Mouse (Mus musculus): ENCODE measurements around the gene Padi2.

Gene Padi2

DNA sequence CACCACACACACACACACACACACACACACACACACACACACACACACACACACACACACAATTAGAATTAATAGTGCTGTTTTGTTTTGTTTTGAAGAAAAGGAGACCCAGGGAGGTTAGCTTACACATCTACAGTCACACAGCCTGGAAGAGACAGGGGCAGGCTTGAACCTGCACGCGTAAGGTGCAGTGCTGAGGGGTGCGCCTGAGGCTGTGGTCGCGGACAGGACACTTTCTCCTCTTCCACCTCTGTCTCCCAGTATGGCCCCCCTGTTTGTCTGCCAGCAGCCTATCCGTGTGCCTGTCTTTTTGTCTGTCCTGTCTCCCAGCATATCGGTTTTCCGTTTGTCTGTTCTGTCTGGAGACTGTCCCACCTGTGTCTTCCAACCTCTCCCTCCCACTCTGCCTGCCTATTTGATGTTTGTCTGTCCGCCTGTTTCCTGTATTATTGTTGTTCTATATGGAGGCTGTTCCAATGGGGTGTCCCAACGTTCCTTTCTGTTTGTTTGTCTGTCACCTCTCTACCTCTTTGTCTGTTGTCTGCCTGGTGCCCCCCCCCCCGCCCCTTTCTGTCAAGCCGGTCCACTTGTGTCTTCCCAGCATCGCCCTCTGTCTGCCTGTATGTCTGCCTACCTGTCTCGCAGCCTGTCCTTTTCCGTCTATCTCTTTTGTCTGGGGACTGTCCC, 80.0 kb downstream of the Padi2 start:
- DNase-seq (ENCODE audit: low read depth in 2 of 2, low spot score in 2 of 2), result no peak

DNA sequence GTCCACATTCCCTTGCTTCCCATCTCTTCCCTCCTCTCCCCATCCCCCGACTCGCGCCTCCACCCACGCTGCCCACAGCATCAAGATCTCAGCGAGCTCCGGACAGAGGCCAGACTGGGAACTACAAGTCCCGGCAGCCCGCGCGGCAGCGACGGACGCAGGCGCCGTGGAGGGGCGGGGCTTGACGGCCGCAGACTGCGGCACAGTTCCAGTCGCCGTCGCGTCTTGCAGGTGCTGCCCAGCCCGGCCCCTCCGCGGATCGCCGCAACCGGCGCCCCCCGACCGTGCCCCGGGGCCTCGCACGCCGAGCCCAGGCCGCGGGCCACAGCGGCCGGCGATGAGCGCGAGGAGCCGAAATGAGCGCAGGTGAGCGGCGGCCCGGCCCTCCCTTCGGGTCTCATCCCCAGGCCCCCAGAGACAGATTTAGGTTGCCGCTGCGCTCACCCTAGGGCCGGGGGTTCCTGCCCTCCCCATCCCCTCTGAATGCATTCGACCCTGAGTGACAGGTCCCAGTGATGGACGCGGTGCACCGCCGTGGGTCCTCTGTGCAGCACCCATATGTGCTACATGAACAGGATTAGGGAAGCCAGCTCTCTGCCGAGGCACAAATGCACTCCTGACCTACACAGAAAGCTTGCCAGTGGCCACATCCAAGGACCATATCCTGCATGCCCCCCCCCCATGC, 80.7 kb downstream of the Padi2 start, which contains the start of gene Atp13a2:
Atp13a2 (plus strand) TSS at position 163 of the 685 bp plus-strand sequence.
- DNase-seq (ENCODE audit: low read depth in 2 of 2, low spot score in 2 of 2), result peak; percentile 73 to 76

DNA sequence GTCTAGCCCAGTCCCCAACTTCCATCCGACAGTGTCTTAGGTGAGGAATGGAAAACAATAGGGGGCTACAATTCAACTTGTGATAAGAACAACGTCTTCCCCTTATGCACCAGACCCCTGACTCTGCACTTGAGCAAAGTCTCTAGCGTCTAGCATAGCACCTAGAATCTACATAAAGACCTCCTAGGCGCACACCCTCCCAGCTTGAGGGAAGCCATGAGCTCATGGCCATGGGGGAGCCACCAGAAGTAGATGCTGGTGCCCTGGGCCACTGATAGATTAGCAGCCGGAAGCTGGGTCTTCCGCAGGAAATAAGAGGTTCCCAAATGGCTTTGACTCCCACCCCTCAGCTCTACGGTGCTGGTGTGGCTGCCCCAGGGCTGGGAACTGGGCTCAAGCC, 81.3 kb downstream of the Padi2 start:
- DNase-seq (ENCODE audit: low read depth in 2 of 2, low spot score in 2 of 2), result no peak

DNA sequence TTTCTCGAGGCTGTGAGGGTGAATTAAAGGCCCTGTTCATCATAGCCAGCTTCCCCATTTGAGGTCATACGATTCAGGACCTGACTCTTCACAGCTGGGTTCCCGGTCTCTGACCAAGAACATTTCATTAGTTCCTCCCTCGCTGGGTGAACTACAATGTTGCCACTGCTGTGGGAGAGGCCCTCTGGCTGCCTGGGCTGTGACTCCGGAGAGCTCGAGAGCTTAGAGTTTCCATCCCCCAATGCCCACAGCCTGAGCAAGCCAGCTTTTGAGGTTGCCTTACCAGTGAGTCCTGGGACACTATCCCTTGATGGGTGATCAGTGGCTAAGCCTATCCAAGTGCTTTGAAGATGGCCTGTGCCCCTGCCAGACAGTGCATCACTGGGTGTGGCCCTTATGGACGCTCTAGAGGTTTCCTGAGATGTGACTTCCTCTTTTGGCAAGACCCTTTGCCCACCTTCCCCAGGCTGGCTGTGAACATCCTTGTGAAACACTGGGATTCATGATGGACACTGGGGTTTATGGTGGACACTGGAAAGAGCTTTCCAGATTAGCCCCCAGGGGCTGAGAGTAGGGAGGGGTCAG, 82.7 kb downstream of the Padi2 start:
- DNase-seq (ENCODE audit: low read depth in 2 of 2, low spot score in 2 of 2), result no peak

DNA sequence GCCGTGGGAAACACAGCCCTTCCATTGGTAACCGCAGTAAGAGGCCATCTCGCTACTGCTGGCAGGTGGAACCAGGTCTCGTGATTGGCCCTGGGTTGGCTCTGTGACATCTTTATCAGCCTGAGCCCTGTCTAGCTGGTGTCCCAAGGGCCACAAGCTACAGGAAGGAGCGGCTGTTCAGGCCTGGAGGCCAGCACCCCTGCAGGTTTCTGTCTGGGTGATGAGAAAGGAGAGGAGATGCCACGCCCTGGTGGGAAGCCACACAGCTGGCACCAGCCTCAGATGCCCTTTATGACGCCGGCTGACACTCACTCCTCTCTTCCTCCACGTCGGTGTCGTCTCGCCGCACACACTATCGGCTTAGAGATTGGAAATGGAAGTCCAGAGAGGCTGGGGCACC, 83.3 kb downstream of the Padi2 start:
- no peak for DNase-seq (ENCODE audit: low read depth in 2 of 2, low spot score in 2 of 2)

DNA sequence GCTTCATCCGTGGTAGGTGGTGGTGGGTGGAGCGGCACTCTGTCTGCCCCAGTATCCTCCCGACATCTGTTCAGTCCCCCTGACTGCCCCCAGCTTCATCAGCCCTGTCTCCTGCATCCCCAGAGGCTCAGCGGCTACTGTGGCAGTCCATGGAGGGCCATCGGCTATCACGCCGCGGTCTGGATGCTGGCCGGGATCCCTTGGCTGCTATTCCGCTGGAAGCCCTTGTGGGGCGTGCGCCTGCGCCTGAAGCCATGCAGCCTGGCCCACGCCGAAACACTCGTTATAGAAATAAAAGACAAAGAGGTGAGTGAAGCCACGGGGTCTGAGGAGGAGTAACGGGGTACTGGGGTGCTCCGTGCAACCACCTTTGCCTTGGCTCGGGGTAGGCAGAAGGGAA, 86.1 kb downstream of the Padi2 start:
- no peak for DNase-seq (ENCODE audit: low read depth in 2 of 2, low spot score in 2 of 2)

DNA sequence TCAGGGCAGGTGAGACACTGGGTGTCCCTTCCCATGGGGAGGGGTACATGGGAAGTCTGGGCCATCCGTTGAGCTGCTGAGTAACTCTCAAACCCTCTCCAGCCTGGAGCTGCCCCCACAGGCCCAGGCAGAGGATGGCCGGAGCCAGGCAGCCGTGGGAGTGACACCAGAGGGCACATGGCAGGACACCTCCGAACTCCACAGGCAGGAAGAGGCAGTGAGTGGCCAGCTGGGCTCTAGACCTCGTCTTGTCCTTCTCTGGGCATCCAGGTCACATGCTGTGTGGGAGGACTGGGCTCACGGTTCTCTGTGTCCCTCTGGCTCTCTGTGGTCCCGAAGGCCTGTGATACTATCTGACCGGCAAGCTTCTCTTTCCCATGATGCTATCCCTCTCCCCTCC, 87.7 kb downstream of the Padi2 start:
- no peak for DNase-seq (ENCODE audit: low read depth in 2 of 2, low spot score in 2 of 2)

DNA sequence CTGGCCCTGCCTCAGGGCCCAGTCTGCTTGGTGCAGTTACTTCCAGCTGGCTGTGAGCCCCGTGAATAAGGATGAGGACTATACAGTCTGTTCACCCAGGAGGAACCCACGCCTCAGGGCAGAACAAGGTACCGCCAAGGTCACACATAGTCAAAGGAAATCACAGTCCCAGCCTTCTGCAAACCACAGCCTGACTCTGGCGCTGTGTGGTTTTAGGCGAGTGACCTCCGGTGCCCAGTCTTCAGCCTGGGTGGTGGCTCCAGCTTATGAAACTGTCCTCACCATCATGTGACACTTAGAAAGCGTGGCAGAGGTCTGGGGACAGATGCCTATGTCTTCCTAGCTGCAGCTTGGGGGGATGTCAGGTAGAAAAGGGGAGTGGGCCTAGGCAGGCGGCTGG, 89.7 kb downstream of the Padi2 start:
- no peak for DNase-seq (ENCODE audit: low read depth in 2 of 2, low spot score in 2 of 2)

DNA sequence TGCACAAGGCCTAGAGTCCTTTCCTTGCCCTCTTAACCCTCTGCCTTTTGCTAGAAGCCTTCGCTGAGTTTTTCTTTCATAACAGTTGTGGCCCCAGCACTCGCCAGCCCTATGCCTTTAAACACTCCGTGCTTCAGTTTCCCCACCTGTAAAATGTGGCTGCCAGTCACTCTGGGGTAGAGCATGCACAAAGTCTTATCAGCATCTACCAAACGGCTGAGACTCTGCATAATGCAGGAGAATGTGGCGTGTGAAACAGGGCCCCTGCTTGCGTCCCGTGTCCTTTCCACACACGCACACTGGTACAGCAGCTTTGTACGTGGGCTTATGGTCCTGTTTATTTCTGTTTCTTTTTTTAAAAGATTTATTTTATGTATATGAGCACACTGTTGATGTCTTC, 90.7 kb downstream of the Padi2 start:
- DNase-seq (ENCODE audit: low read depth in 2 of 2, low spot score in 2 of 2), result no peak

Measured in CD8-positive naive resting alpha-beta T cell, adult 2 months (primary cell).